Mouse (Mus musculus) liver, adult 2 months (tissue): ENCODE measurements around the gene Olfr561.

Source experiments
- CTCF ChIP-seq: fragments of 200-500 bp; IDR thresholded peaks from 2 replicates; pipeline ENCODE4 v1.5.1; 2011; ENCODE audit warnings: low read depth, low read length, control low read depth
- POLR2A ChIP-seq: fragments of 200-500 bp; IDR thresholded peaks from 2 replicates; pipeline ENCODE4 v1.6.1; 2011; ENCODE audit warnings: low read length, control low read depth; ENCODE audit not compliant: insufficient read depth; ENCODE audit errors: extremely low read depth

- TF ChIP-seq POLR2A = no peak
- no peak for TF ChIP-seq CTCF
These were observed 32.2 kb downstream of the Olfr561 start, which contains the start of gene Olfr564 for GRCm38 (mm10) chr7:102803180-102803579.
